Mouse (Mus musculus): ENCODE results near the gene Map1b. TPM values are rescaled to one million over a fixed set of nuclear protein-coding genes. Genes with fewer than 3 reads are reported as not detected.
A peak's percentile ranks its signal among the peaks of the same experiment; 100 is the strongest.

The Map1b gene
- polyA plus RNA-seq, 1 experiment from 2014 or later: 272 TPM

GRCm38 (mm10) chr13:99413481-99414351 lies 102.6 kb downstream of the Map1b start:
- peaks cover 38% of the 10 kb centered on the region for H3K36me3 ChIP-seq

GRCm38 (mm10) chr13:99412477-99413080 lies 103.8 kb downstream of the Map1b start:
- no peak overlapping the region for H3K9ac ChIP-seq
- H3K4me1 ChIP-seq: peaks cover 31% of the 10 kb centered on the region
- H3K36me3 ChIP-seq: peaks cover 38% of the 10 kb centered on the region

More at GRCm38 (mm10) chr13:99413481-99414351, 102.6 kb downstream of the Map1b start:
- Histone ChIP-seq H3K27me3 (no peaks in the 10 kb centered on the region), H3K4me2 (replicated peaks) (no peak overlapping the region), H3K4me1 (peaks cover 31% of the 10 kb centered on the region), H3K4me3 (no peak overlapping the region), H3K9me3 (no peaks in the 10 kb centered on the region), H3K9ac (no peak overlapping the region), H3K27ac (peak overlapping the region; percentile 61)
- WGBS: 21% methylated on average over 13 of the region's 13 CpGs
- peak; percentile 85 for ATAC-seq (ENCODE audit: insufficient number of reproducible peaks, insufficient read depth, low FRiP score, low TSS enrichment)

GRCm38 (mm10) chr13:99411761-99412160 lies 104.6 kb downstream of the Map1b start:
- Histone ChIP-seq H3K4me3 (no peak overlapping the region), H3K27ac (no peak overlapping the region), H3K4me2 (replicated peaks) (no peak overlapping the region), H3K36me3 (peaks cover 42% of the 10 kb centered on the region), H3K4me1 (peaks cover 31% of the 10 kb centered on the region), H3K9me3 (no peaks in the 10 kb centered on the region), H3K27me3 (no peaks in the 10 kb centered on the region), H3K9ac (no peak overlapping the region)
- 85% methylated on average over 3 of the region's 3 CpGs for WGBS
- no peak for ATAC-seq (ENCODE audit: insufficient number of reproducible peaks, insufficient read depth, low FRiP score, low TSS enrichment)

More at GRCm38 (mm10) chr13:99412477-99413080, 103.8 kb downstream of the Map1b start:
- no peaks in the 10 kb centered on the region for H3K9me3 ChIP-seq
- no peak overlapping the region for H3K4me3 ChIP-seq
- H3K27me3 ChIP-seq: no peaks in the 10 kb centered on the region
- no peak for ATAC-seq (ENCODE audit: insufficient number of reproducible peaks, insufficient read depth, low FRiP score, low TSS enrichment)
- 56% methylated on average over 11 of the region's 11 CpGs for WGBS
- H3K27ac ChIP-seq: peak overlapping the region; percentile 61
- no peak overlapping the region for H3K4me2 ChIP-seq (replicated peaks)

DNA sequence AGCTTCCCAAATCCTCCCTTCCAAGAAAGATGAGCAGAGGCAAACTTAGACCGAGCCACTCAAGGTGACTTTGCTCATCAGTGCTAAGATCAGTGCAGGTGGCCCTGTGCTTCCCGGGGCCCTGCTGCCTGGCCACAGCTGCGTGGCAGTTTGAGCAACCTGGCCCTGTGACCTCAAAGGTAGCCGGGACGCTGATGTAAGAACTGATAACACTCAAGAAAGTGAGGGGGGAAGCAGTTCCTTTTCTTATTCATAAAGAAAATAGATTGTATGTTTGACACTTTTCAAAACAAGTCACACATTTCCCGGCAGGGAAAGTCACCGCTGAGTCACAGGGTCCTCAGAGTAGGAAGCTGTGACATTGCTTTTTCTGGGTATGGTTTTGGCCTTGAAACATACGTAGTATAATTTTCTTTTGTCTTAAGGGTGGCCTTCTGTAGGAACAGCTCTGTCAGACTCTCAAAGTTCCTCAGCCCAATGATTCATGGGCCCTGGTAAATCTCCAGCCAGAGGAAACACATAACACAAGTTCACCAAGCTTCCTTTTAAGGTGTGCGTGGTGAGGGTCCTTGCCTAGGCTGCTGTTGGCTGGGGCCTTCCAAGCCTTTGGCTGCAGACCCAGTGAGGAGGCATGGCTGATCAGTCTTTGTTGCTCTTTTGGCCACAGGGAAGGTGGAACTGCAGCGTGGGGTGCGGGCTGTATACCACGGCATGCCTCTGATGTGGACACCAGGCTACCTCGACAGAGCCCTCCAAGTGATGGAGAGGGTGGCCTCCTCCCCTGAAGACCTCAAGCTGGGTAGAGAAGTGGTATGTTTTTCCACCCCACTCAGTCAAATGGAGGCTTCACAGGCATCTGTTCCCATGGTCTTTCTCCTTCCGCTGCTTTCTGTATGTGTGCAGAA lies 105.5 kb downstream of the Map1b start:
- Histone ChIP-seq H3K9ac (no peak overlapping the region), H3K4me1 (peaks cover 31% of the 10 kb centered on the region), H3K27ac (no peak overlapping the region), H3K4me3 (no peak overlapping the region), H3K27me3 (no peaks in the 10 kb centered on the region), H3K36me3 (peaks cover 47% of the 10 kb centered on the region), H3K9me3 (no peaks in the 10 kb centered on the region), H3K4me2 (replicated peaks) (no peak overlapping the region)
- ATAC-seq (ENCODE audit: insufficient number of reproducible peaks, insufficient read depth, low FRiP score, low TSS enrichment): no peak
- 88% methylated on average over 14 of the region's 14 CpGs for WGBS

- H3K27ac ChIP-seq: no peak overlapping the region
- no peaks in the 10 kb centered on the region for H3K27me3 ChIP-seq
- H3K9me3 ChIP-seq: no peaks in the 10 kb centered on the region
- H3K4me1 ChIP-seq: peaks cover 20% of the 10 kb centered on the region
- no peak overlapping the region for H3K4me3 ChIP-seq
- 51% methylated on average over 2 of the region's 2 CpGs for WGBS
- ATAC-seq (ENCODE audit: insufficient number of reproducible peaks, insufficient read depth, low FRiP score, low TSS enrichment): no peak
- no peak overlapping the region for H3K4me2 ChIP-seq (replicated peaks)
- H3K9ac ChIP-seq: no peak overlapping the region
- H3K36me3 ChIP-seq: peaks cover 51% of the 10 kb centered on the region
Measured at GRCm38 (mm10) chr13:99409216-99409615, 107.1 kb downstream of the Map1b start.

GRCm38 (mm10) chr13:99399373-99399772 lies 117.0 kb downstream of the Map1b start:
- WGBS: 69% methylated on average over 4 of the region's 4 CpGs
- Histone ChIP-seq H3K4me1 (peaks cover 29% of the 10 kb centered on the region), H3K4me2 (replicated peaks) (no peak overlapping the region), H3K27me3 (no peaks in the 10 kb centered on the region), H3K4me3 (no peak overlapping the region), H3K27ac (no peak overlapping the region), H3K9ac (no peak overlapping the region), H3K9me3 (no peaks in the 10 kb centered on the region), H3K36me3 (no peaks in the 10 kb centered on the region)
- no peak for ATAC-seq (ENCODE audit: insufficient number of reproducible peaks, insufficient read depth, low FRiP score, low TSS enrichment)

DNA sequence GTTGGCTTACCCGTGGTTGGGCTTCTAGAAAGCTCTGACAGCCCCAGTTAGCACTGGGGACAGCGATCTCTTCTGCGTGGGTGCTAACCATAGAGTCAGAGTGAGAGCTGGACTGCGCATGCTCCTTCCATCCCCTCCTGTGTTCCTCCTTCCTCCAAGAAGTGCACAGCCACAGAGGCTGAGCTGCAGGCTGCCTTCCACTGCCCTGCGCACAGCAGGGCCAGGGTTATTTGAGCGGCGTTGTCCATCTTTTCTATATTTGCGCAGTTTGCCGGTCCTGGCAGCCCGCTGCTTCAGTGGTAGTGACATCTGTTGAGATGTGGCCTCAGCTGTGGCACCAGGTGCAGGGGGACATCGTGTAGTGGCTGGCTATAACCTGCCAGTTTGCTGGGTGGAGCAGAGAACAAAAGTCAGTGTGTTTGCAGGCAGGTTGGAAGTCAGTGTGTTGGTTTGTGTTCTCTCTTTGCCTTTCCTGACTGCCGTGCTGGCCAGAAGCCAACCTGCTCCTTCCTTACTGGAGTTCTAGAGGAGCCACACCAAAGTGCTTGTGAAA lies 118.1 kb downstream of the Map1b start:
- H3K4me1 ChIP-seq: peaks cover 29% of the 10 kb centered on the region
- no peaks in the 10 kb centered on the region for H3K36me3 ChIP-seq
- no peak overlapping the region for H3K9ac ChIP-seq
- no peaks in the 10 kb centered on the region for H3K9me3 ChIP-seq
- peak overlapping the region; percentile 27; the same call in 1 of the 2 replicates for H3K27ac ChIP-seq
- H3K4me3 ChIP-seq: no peak overlapping the region
- no peaks in the 10 kb centered on the region for H3K27me3 ChIP-seq
- H3K4me2 ChIP-seq (replicated peaks): no peak overlapping the region
- 85% methylated on average over 12 of the region's 12 CpGs for WGBS
- no peak for ATAC-seq (ENCODE audit: insufficient number of reproducible peaks, insufficient read depth, low FRiP score, low TSS enrichment)

DNA sequence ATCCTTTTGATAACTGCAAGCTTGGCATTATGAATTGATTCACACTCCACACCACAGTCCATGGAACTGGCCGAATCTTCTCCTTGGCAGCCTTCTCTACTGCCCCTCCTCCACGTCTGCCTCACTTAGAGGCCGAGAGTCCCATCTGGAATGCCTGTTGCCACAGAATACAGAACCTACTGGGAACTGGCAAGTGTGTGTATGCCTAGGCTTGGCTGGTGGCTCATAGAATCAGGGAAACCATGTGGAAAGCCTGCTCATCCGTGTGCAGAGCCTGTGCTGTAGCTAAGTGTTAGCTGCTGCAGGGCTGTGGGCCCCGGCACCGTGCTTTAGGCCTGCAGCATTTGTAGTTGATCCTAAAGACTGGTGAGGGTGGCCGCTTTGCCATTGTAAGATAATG lies 119.1 kb downstream of the Map1b start:
- H3K9ac ChIP-seq: no peak overlapping the region
- H3K4me3 ChIP-seq: no peak overlapping the region
- H3K9me3 ChIP-seq: no peaks in the 10 kb centered on the region
- H3K4me1 ChIP-seq: peaks cover 29% of the 10 kb centered on the region
- WGBS: 65% methylated on average over 7 of the region's 7 CpGs
- no peaks in the 10 kb centered on the region for H3K27me3 ChIP-seq
- no peaks in the 10 kb centered on the region for H3K36me3 ChIP-seq
- no peak overlapping the region for H3K4me2 ChIP-seq (replicated peaks)
- no peak for ATAC-seq (ENCODE audit: insufficient number of reproducible peaks, insufficient read depth, low FRiP score, low TSS enrichment)
- no peak overlapping the region for H3K27ac ChIP-seq

- H3K36me3 ChIP-seq: no peaks in the 10 kb centered on the region
- 0 out of 2 replicates have a peak, but pooled peaks have one; percentile 18 for ATAC-seq (ENCODE audit: insufficient number of reproducible peaks, insufficient read depth, low FRiP score, low TSS enrichment)
- peak overlapping the region; percentile 46 for H3K27ac ChIP-seq
- H3K4me2 ChIP-seq (replicated peaks): no peak overlapping the region
- H3K4me3 ChIP-seq: no peak overlapping the region
- no peaks in the 10 kb centered on the region for H3K27me3 ChIP-seq
- no peak overlapping the region for H3K9ac ChIP-seq
- peaks cover 23% of the 10 kb centered on the region for H3K4me1 ChIP-seq
- no peaks in the 10 kb centered on the region for H3K9me3 ChIP-seq
- WGBS: 51% methylated on average over 12 of the region's 12 CpGs
Measured at GRCm38 (mm10) chr13:99395531-99395930, 120.8 kb downstream of the Map1b start.

DNA sequence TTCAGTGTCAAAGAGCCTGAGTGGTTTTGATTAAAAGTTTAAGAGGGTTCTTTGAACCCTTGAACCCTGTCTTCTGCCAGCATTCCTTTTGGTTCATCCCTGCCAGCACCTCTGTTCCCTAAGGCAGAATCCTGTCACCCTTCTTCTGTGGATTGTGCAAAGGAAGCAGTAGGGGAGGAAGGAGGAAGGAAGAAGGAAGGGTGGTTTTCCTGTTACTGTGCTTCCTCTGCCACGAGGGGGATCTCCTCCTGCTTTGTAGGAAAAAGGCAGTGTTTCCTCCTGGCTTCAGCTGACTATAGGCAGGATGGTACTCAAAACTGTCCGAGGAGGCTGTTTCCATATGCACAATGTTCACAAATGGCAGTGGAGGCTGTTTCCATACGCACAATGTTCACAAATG lies 121.6 kb downstream of the Map1b start:
- 46% methylated on average over 3 of the region's 3 CpGs for WGBS
- Histone ChIP-seq H3K9me3 (no peaks in the 10 kb centered on the region), H3K4me2 (replicated peaks) (no peak overlapping the region), H3K27ac (0 out of 2 replicates have a peak overlapping the region, but pooled peaks have one; percentile 46), H3K4me1 (peaks cover 23% of the 10 kb centered on the region), H3K27me3 (no peaks in the 10 kb centered on the region), H3K36me3 (no peaks in the 10 kb centered on the region), H3K4me3 (no peak overlapping the region), H3K9ac (no peak overlapping the region)
- no peak for ATAC-seq (ENCODE audit: insufficient number of reproducible peaks, insufficient read depth, low FRiP score, low TSS enrichment)

DNA sequence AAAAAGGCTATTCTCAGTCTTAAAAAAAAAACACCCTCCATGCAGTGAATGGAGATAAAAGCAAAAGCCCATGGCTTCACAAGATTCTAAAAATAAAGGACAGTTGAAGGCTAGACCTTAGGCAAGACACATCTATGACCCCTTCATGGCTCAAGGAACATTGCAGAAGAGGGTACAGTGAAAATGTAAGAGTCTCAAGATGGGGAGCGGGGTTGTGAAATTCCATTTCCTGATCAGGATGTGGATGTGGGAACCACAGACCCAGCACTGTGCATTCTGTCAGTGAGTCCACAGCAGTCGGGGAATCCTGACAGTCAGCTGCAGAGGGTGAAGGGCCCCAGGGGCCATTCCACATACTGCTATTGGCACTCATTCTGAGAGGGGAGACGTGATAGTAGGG lies 123.2 kb downstream of the Map1b start:
- Histone ChIP-seq H3K27ac (no peak overlapping the region), H3K9ac (no peak overlapping the region), H3K4me1 (peaks cover 16% of the 10 kb centered on the region), H3K27me3 (no peaks in the 10 kb centered on the region), H3K9me3 (no peaks in the 10 kb centered on the region), H3K4me2 (replicated peaks) (no peak overlapping the region), H3K36me3 (no peaks in the 10 kb centered on the region), H3K4me3 (no peak overlapping the region)
- ATAC-seq (ENCODE audit: insufficient number of reproducible peaks, insufficient read depth, low FRiP score, low TSS enrichment): peak; percentile 35; the same call in 1 of the 2 replicates
- 76% methylated on average over 3 of the region's 3 CpGs for WGBS
